Comparison of ENCODE assay signal across 11 mouse cellular contexts in genomic region chr1:187454431-187454830, GRCm38 (mm10).
DNase-seq lines count a peak whose midpoint lies in the region; ATAC-seq and TF ChIP-seq lines count a peak whose summit lies in the region.
"Had no signal": no experiment of that assay in that cellular context is flagged by ENCODE, and none has a peak within 500 bp of the region (broad histone marks: within the 10 kb centered on the region; RNA-seq: fewer than 3 reads in every experiment).

No protein-coding gene starts in this region.

- H3K9ac ChIP-seq in forebrain, postnatal 0 days = no peak overlapping the region
- H3K9ac ChIP-seq in forebrain, embryonic 16.5 days (replicated peaks; ENCODE audit: low read depth, low read length) = no peak overlapping the region
- H3K9ac ChIP-seq in liver, adult 2 months (ENCODE audit: low read depth, low read length) = no peak overlapping the region
- no peak overlapping the region for H3K9ac ChIP-seq in liver, embryonic 12.5 days
- no peak overlapping the region for H3K9ac ChIP-seq in MEL (ENCODE audit: control insufficient read depth, low read depth, low read length, poor library complexity, severe bottlenecking)
- H3K9ac ChIP-seq: heart, embryonic 13.5 days had no signal

- no peak overlapping the region for H3K27ac ChIP-seq in forebrain, postnatal 0 days (ENCODE audit: low read depth, low read length)
- H3K27ac ChIP-seq in forebrain, embryonic 16.5 days (ENCODE audit: low read length) = no peak overlapping the region
- no peak overlapping the region for H3K27ac ChIP-seq in liver, adult 2 months (replicated peaks; ENCODE audit: insufficient read depth, low read depth, low read length)
- H3K27ac ChIP-seq in liver, embryonic 12.5 days = no peak overlapping the region
- H3K27ac ChIP-seq in MEL (ENCODE audit: control insufficient read depth, low read depth, low read length) = no peak overlapping the region
- H3K27ac ChIP-seq: heart, embryonic 13.5 days; macrophage had no signal

- peak; percentile 35 for TF ChIP-seq RAD21 in MEL (IDR thresholded peaks at IDR 0.05; ENCODE audit: low read depth, low read length)

- no peaks in the 10 kb centered on the region for H3K4me1 ChIP-seq in forebrain, postnatal 0 days (ENCODE audit: insufficient read depth)
- H3K4me1 ChIP-seq in forebrain, embryonic 16.5 days (replicated peaks; ENCODE audit: control insufficient read depth, insufficient read depth, low read length) = no peaks in the 10 kb centered on the region
- no peaks in the 10 kb centered on the region for H3K4me1 ChIP-seq in liver, adult 2 months (ENCODE audit: control insufficient read depth, insufficient read depth, low read length)
- H3K4me1 ChIP-seq in liver, embryonic 12.5 days = no peaks in the 10 kb centered on the region
- H3K4me1 ChIP-seq in MEL (ENCODE audit: control insufficient read depth in 1 of 2, insufficient read depth in 2 of 2, low read length in 2 of 2) = no peaks in the 10 kb centered on the region
- H3K4me1 ChIP-seq: heart, embryonic 13.5 days had no signal

- H3K4me3 ChIP-seq in forebrain, postnatal 0 days (ENCODE audit: low read depth, low read length) = no peak overlapping the region
- H3K4me3 ChIP-seq in forebrain, embryonic 16.5 days (replicated peaks; ENCODE audit: low read length) = no peak overlapping the region
- no peak overlapping the region for H3K4me3 ChIP-seq in liver, adult 2 months (ENCODE audit: insufficient read depth, low read depth, low read length)
- no peak overlapping the region for H3K4me3 ChIP-seq in liver, embryonic 12.5 days
- no peak overlapping the region for H3K4me3 ChIP-seq in MEL (ENCODE audit: control insufficient read depth in 1 of 2, insufficient read depth in 1 of 2, low read depth in 2 of 2, low read length in 2 of 2)
- H3K4me3 ChIP-seq: heart, embryonic 13.5 days had no signal

- 59% methylated on average over 5 of the region's 5 CpGs for whole genome bisulfite sequencing in forebrain, postnatal 0 days
- WGBS in forebrain, embryonic 16.5 days = 67% methylated on average over 5 of the region's 5 CpGs
- WGBS in liver, adult 2 months = 60% methylated on average over 5 of the region's 5 CpGs
- whole genome bisulfite sequencing in liver, embryonic 12.5 days (ENCODE audit: insufficient replicate concordance) = 49% methylated on average over 5 of the region's 5 CpGs

- H3K9me3 ChIP-seq in forebrain, postnatal 0 days (ENCODE audit: low read length) = no peaks in the 10 kb centered on the region
- no peaks in the 10 kb centered on the region for H3K9me3 ChIP-seq in forebrain, embryonic 16.5 days (ENCODE audit: control insufficient read depth, low read length)
- no peaks in the 10 kb centered on the region for H3K9me3 ChIP-seq in liver, embryonic 12.5 days (replicated peaks)
- no peaks in the 10 kb centered on the region for H3K9me3 ChIP-seq in MEL (replicated peaks; ENCODE audit: insufficient read depth, low read length)
- H3K9me3 ChIP-seq: heart, embryonic 13.5 days had no signal

- H3K36me3 ChIP-seq in forebrain, postnatal 0 days (ENCODE audit: insufficient read depth) = no peaks in the 10 kb centered on the region
- H3K36me3 ChIP-seq in forebrain, embryonic 16.5 days (ENCODE audit: control insufficient read depth, insufficient read depth) = no peaks in the 10 kb centered on the region
- no peaks in the 10 kb centered on the region for H3K36me3 ChIP-seq in liver, adult 2 months (ENCODE audit: control insufficient read depth, insufficient read depth, low read length)
- H3K36me3 ChIP-seq in liver, embryonic 12.5 days = no peaks in the 10 kb centered on the region
- H3K36me3 ChIP-seq in MEL (ENCODE audit: control insufficient read depth in 1 of 2, insufficient read depth in 2 of 2, low read length in 2 of 2) = no peaks in the 10 kb centered on the region
- H3K36me3 ChIP-seq: heart, embryonic 13.5 days had no signal

- DNase-seq in forebrain, postnatal 0 days = no peak
- peak; percentile 32 for DNase-seq in liver, adult 2 months (ENCODE audit: extremely low read depth, low read depth, low spot score)
- DNase-seq in MEL (ENCODE audit: low read depth, low spot score) = no peak
- peak; percentile 33 for DNase-seq in kidney, postnatal 14 days
- DNase-seq in thymus, postnatal 36 days = no peak
- DNase-seq in spleen, adult 12 weeks (ENCODE audit: low spot score) = no peak
- DNase-seq: layer of hippocampus, postnatal 36 days had no signal

- TF ChIP-seq EP300 in MEL (IDR thresholded peaks at IDR 0.05; ENCODE audit: low read depth in 1 of 2, low read length in 2 of 2) = no peak

- TF ChIP-seq POLR2A in liver, adult 2 months (IDR thresholded peaks at IDR 0.05; ENCODE audit: extremely low read depth, insufficient read depth, low read length) = no peak
- TF ChIP-seq POLR2A in MEL (IDR thresholded peaks at IDR 0.05; ENCODE audit: control insufficient read depth in 1 of 2, insufficient read depth in 1 of 2, low read depth in 1 of 2, low read length in 2 of 2, poor library complexity in 1 of 2) = no peak

- H3K27me3 ChIP-seq in forebrain, postnatal 0 days (ENCODE audit: insufficient read depth, low read length) = no peaks in the 10 kb centered on the region
- H3K27me3 ChIP-seq in forebrain, embryonic 16.5 days (replicated peaks; ENCODE audit: control insufficient read depth, insufficient read depth, low read length) = 0 out of 2 replicates have a peak, but pooled peaks cover 2% of the 10 kb centered on the region
- no peaks in the 10 kb centered on the region for H3K27me3 ChIP-seq in liver, adult 2 months (ENCODE audit: control insufficient read depth, insufficient read depth, low read length)
- H3K27me3 ChIP-seq in liver, embryonic 12.5 days (replicated peaks) = no peaks in the 10 kb centered on the region
- no peaks in the 10 kb centered on the region for H3K27me3 ChIP-seq in MEL (ENCODE audit: control insufficient read depth in 1 of 2, insufficient read depth in 2 of 2, low read length in 2 of 2)
- H3K27me3 ChIP-seq: heart, embryonic 13.5 days had no signal

- no peak for ATAC-seq in forebrain, postnatal 0 days
- no peak for ATAC-seq in forebrain, embryonic 16.5 days
- ATAC-seq in liver, embryonic 12.5 days = no peak

- TF ChIP-seq CTCF in forebrain, postnatal 0 days (IDR thresholded peaks at IDR 0.05; ENCODE audit: low read depth) = 0 out of 2 replicates have a peak, but pooled peaks have one; percentile 21
- TF ChIP-seq CTCF in liver, adult 2 months (IDR thresholded peaks at IDR 0.05; ENCODE audit: low read depth, low read length) = peak; percentile 33; the same call in 1 of the 2 replicates
- TF ChIP-seq CTCF in MEL (IDR thresholded peaks at IDR 0.05 in 2 of 3, conservative IDR thresholded peaks at IDR 0.05 in 1 of 3; ENCODE audit: control insufficient read depth in 1 of 3, insufficient read depth in 1 of 3, low read depth in 2 of 3, low read length in 3 of 3, poor library complexity in 1 of 3, severe bottlenecking in 1 of 3) = peak in 2 of 3 experiments; percentile 13 to 43; a peak in 2 of 6 replicates

- no peaks in the 10 kb centered on the region for H3K79me2 ChIP-seq in liver, adult 2 months (ENCODE audit: control insufficient read depth, insufficient read depth, low read length)
- no peaks in the 10 kb centered on the region for H3K79me2 ChIP-seq in MEL (ENCODE audit: control insufficient read depth, insufficient read depth, low read length, poor library complexity)

- no peak overlapping the region for H3K4me2 ChIP-seq in forebrain, postnatal 0 days (ENCODE audit: low read depth)
- no peak overlapping the region for H3K4me2 ChIP-seq in forebrain, embryonic 16.5 days (ENCODE audit: low read length)
- H3K4me2 ChIP-seq in liver, embryonic 12.5 days = no peak overlapping the region
- H3K4me2 ChIP-seq: heart, embryonic 13.5 days had no signal

TF ChIP-seq in MEL, 35 proteins besides CTCF, POLR2A, EP300 and RAD21:
- TF ChIP-seq TCF12 (IDR thresholded peaks at IDR 0.05; ENCODE audit: low read depth, low read length) (no peak), TAL1 (IDR thresholded peaks at IDR 0.05; ENCODE audit: low read length) (no peak), SMC3 (IDR thresholded peaks at IDR 0.05; ENCODE audit: low read depth, low read length) (peak; percentile 52), MAX (IDR thresholded peaks at IDR 0.05; ENCODE audit: low read length) (no peak), ZC3H11A (IDR thresholded peaks at IDR 0.05; ENCODE audit: low read depth, low read length) (0 out of 2 replicates have a peak, but pooled peaks have one; percentile 29)

Comparison
In these comparisons a context has a peak if more than half of its experiments do, and no peak if none do; other contexts are left out.
1. DNase-seq: peak in liver, adult 2 months (single experiment) and kidney, postnatal 14 days (single experiment); none in forebrain, postnatal 0 days (single experiment), MEL (single experiment), thymus, postnatal 36 days (0 of 2) and spleen, adult 12 weeks (single experiment).
2. Peak in every context shown above with its lines, with median percentiles within 50 percentile points of each other: CTCF ChIP-seq.